Mouse (Mus musculus) layer of hippocampus, postnatal 36 days (tissue): ENCODE data around the gene Ppp2r2c. TPM values are rescaled to one million over a fixed set of nuclear protein-coding genes. Genes with fewer than 3 reads are reported as not detected.

Source experiments
- DNase-seq, 2 experiments: peaks; one replicate each; pipeline ENCODE4 v3.0.0; 2022
- total RNA-seq, 2 experiments: library from RNA; stranded (reverse); gene quantifications; 2 replicates each; pipeline ENCODE4 v1.2.3; 2021

Ppp2r2c gene
- total RNA-seq, 2 experiments from 2014 or later, result 402 to 415 TPM

GRCm38 (mm10) chr5:36875956-36876355, 7.6 kb downstream of the Ppp2r2c start:
- no peak for DNase-seq

GRCm38 (mm10) chr5:36876777-36877396, 8.6 kb downstream of the Ppp2r2c start:
- DNase-seq, result no peak

- no peak for DNase-seq
These were observed 9.3 kb downstream of the Ppp2r2c start for GRCm38 (mm10) chr5:36877641-36878040.

- DNase-seq, result no peak
These were observed 10.5 kb downstream of the Ppp2r2c start for GRCm38 (mm10) chr5:36878801-36879200.

- DNase-seq, result no peak
These were observed 12.3 kb downstream of the Ppp2r2c start for GRCm38 (mm10) chr5:36880622-36881021.

- no peak for DNase-seq
These were observed 15.2 kb downstream of the Ppp2r2c start for GRCm38 (mm10) chr5:36883516-36883915.

GRCm38 (mm10) chr5:36885067-36885466, 16.8 kb downstream of the Ppp2r2c start:
- no peak for DNase-seq

GRCm38 (mm10) chr5:36885595-36885994, 17.3 kb downstream of the Ppp2r2c start:
- no peak for DNase-seq

GRCm38 (mm10) chr5:36886298-36886697, 18.0 kb downstream of the Ppp2r2c start:
- DNase-seq, result no peak

GRCm38 (mm10) chr5:36886852-36887283, 18.6 kb downstream of the Ppp2r2c start:
- no peak for DNase-seq

GRCm38 (mm10) chr5:36887299-36887988, 19.1 kb downstream of the Ppp2r2c start:
- no peak for DNase-seq

GRCm38 (mm10) chr5:36888501-36888900, 20.2 kb downstream of the Ppp2r2c start:
- DNase-seq, result no peak

GRCm38 (mm10) chr5:36888911-36889310, 20.6 kb downstream of the Ppp2r2c start:
- no peak for DNase-seq

GRCm38 (mm10) chr5:36889380-36889886, 21.1 kb downstream of the Ppp2r2c start:
- no peak for DNase-seq

- DNase-seq, result peak; percentile 66 to 75
These were observed 22.5 kb downstream of the Ppp2r2c start for GRCm38 (mm10) chr5:36890794-36891193.

GRCm38 (mm10) chr5:36891793-36892470, 23.6 kb downstream of the Ppp2r2c start:
- no peak for DNase-seq

GRCm38 (mm10) chr5:36893263-36893662, 24.9 kb downstream of the Ppp2r2c start:
- DNase-seq, result peak; percentile 68 to 75

GRCm38 (mm10) chr5:36894070-36894469, 25.8 kb downstream of the Ppp2r2c start:
- no peak for DNase-seq

GRCm38 (mm10) chr5:36894604-36895368, 26.5 kb downstream of the Ppp2r2c start:
- DNase-seq, result no peak

- DNase-seq, result no peak
These were observed 27.6 kb downstream of the Ppp2r2c start for GRCm38 (mm10) chr5:36895621-36896573.

- DNase-seq, result no peak
These were observed 29.7 kb downstream of the Ppp2r2c start for GRCm38 (mm10) chr5:36897999-36898398.
